Mouse (Mus musculus): ENCODE measurements at regions not wholly inside any gene's neighbourhood (a gene's known extent, or its start where the extent isn't known, plus 50 kb on each side); places are given as distances from the start of the nearest gene placed in this dataset.

GRCm38 (mm10) chr16:47081896-47082295, 583.6 kb upstream of the Nectin3 start:
- Histone ChIP-seq H3K4me1 (no peaks in the 10 kb centered on the region), H3K9me3 (no peaks in the 10 kb centered on the region), H3K36me3 (replicated peaks; ENCODE audit: low read length) (no peaks in the 10 kb centered on the region), H3K4me3 (replicated peaks) (no peak overlapping the region), H3K27me3 (replicated peaks) (no peaks in the 10 kb centered on the region)
- no peak for TF ChIP-seq FLI1 (IDR thresholded peaks at IDR 0.05; ENCODE audit: low read length)
- no peak for TF ChIP-seq GATA1 (IDR thresholded peaks at IDR 0.05; ENCODE audit: borderline replicate concordance, low read length)

- H3K27me3 ChIP-seq (replicated peaks), result no peaks in the 10 kb centered on the region
- no peak for TF ChIP-seq FLI1 (IDR thresholded peaks at IDR 0.05; ENCODE audit: low read length)
- no peak for TF ChIP-seq GATA1 (IDR thresholded peaks at IDR 0.05; ENCODE audit: borderline replicate concordance, low read length)
- no peaks in the 10 kb centered on the region for H3K4me1 ChIP-seq
- no peak overlapping the region for H3K4me3 ChIP-seq (replicated peaks)
- H3K36me3 ChIP-seq (replicated peaks; ENCODE audit: low read length), result no peaks in the 10 kb centered on the region
- peaks cover 7% of the 10 kb centered on the region for H3K9me3 ChIP-seq
Observed at GRCm38 (mm10) chr16:47080330-47080729, 582.0 kb upstream of the Nectin3 start.

GRCm38 (mm10) chr16:47059293-47059963, 561.1 kb upstream of the Nectin3 start:
- Histone ChIP-seq H3K9me3 (peaks cover 5% of the 10 kb centered on the region; the same call in 1 of the 2 replicates), H3K4me1 (no peaks in the 10 kb centered on the region), H3K36me3 (replicated peaks; ENCODE audit: low read length) (no peaks in the 10 kb centered on the region), H3K4me3 (replicated peaks) (no peak overlapping the region), H3K27me3 (replicated peaks) (no peaks in the 10 kb centered on the region)
- TF ChIP-seq FLI1 (IDR thresholded peaks at IDR 0.05; ENCODE audit: low read length) (no peak), GATA1 (IDR thresholded peaks at IDR 0.05; ENCODE audit: borderline replicate concordance, low read length) (no peak)

GRCm38 (mm10) chr16:47058811-47059210, 560.5 kb upstream of the Nectin3 start:
- Histone ChIP-seq H3K4me1 (no peaks in the 10 kb centered on the region), H3K9me3 (peaks cover 5% of the 10 kb centered on the region; the same call in 1 of the 2 replicates), H3K36me3 (replicated peaks; ENCODE audit: low read length) (no peaks in the 10 kb centered on the region), H3K4me3 (replicated peaks) (no peak overlapping the region), H3K27me3 (replicated peaks) (no peaks in the 10 kb centered on the region)
- TF ChIP-seq GATA1 (IDR thresholded peaks at IDR 0.05; ENCODE audit: borderline replicate concordance, low read length) (no peak), FLI1 (IDR thresholded peaks at IDR 0.05; ENCODE audit: low read length) (no peak)

GRCm38 (mm10) chr16:47025971-47026370, 527.6 kb upstream of the Nectin3 start:
- H3K4me3 ChIP-seq (replicated peaks), result no peak overlapping the region
- TF ChIP-seq GATA1 (IDR thresholded peaks at IDR 0.05; ENCODE audit: borderline replicate concordance, low read length), result no peak
- no peaks in the 10 kb centered on the region for H3K4me1 ChIP-seq
- no peaks in the 10 kb centered on the region for H3K36me3 ChIP-seq (replicated peaks; ENCODE audit: low read length)
- no peaks in the 10 kb centered on the region for H3K27me3 ChIP-seq (replicated peaks)
- H3K9me3 ChIP-seq, result no peaks in the 10 kb centered on the region

GRCm38 (mm10) chr16:47017486-47017885, 519.2 kb upstream of the Nectin3 start:
- Histone ChIP-seq H3K36me3 (replicated peaks; ENCODE audit: low read length) (no peaks in the 10 kb centered on the region), H3K27me3 (replicated peaks) (no peaks in the 10 kb centered on the region), H3K9me3 (no peaks in the 10 kb centered on the region), H3K4me3 (replicated peaks) (no peak overlapping the region), H3K4me1 (no peaks in the 10 kb centered on the region)
- TF ChIP-seq GATA1 (IDR thresholded peaks at IDR 0.05; ENCODE audit: borderline replicate concordance, low read length) (no peak), FLI1 (IDR thresholded peaks at IDR 0.05; ENCODE audit: low read length) (no peak)

- Histone ChIP-seq H3K9me3 (0 out of 2 replicates have a peak, but pooled peaks cover 3% of the 10 kb centered on the region), H3K4me1 (no peaks in the 10 kb centered on the region), H3K27me3 (replicated peaks) (no peaks in the 10 kb centered on the region), H3K36me3 (replicated peaks; ENCODE audit: low read length) (no peaks in the 10 kb centered on the region), H3K4me3 (replicated peaks) (no peak overlapping the region)
- TF ChIP-seq GATA1 (IDR thresholded peaks at IDR 0.05; ENCODE audit: borderline replicate concordance, low read length) (no peak), FLI1 (IDR thresholded peaks at IDR 0.05; ENCODE audit: low read length) (no peak)
Observed at GRCm38 (mm10) chr16:46982910-46983600, 484.7 kb upstream of the Nectin3 start.

GRCm38 (mm10) chr16:46982272-46982909, 484.1 kb upstream of the Nectin3 start:
- Histone ChIP-seq H3K4me3 (replicated peaks) (no peak overlapping the region), H3K4me1 (no peaks in the 10 kb centered on the region), H3K9me3 (0 out of 2 replicates have a peak, but pooled peaks cover 3% of the 10 kb centered on the region), H3K36me3 (replicated peaks; ENCODE audit: low read length) (no peaks in the 10 kb centered on the region), H3K27me3 (replicated peaks) (no peaks in the 10 kb centered on the region)
- TF ChIP-seq GATA1 (IDR thresholded peaks at IDR 0.05; ENCODE audit: borderline replicate concordance, low read length) (no peak), FLI1 (IDR thresholded peaks at IDR 0.05; ENCODE audit: low read length) (no peak)

- Histone ChIP-seq H3K27me3 (replicated peaks) (no peaks in the 10 kb centered on the region), H3K9me3 (0 out of 2 replicates have a peak, but pooled peaks cover 3% of the 10 kb centered on the region), H3K4me1 (no peaks in the 10 kb centered on the region), H3K4me3 (replicated peaks) (no peak overlapping the region), H3K36me3 (replicated peaks; ENCODE audit: low read length) (no peaks in the 10 kb centered on the region)
- TF ChIP-seq GATA1 (IDR thresholded peaks at IDR 0.05; ENCODE audit: borderline replicate concordance, low read length) (no peak), FLI1 (IDR thresholded peaks at IDR 0.05; ENCODE audit: low read length) (no peak)
Observed at GRCm38 (mm10) chr16:46965741-46966140, 467.4 kb upstream of the Nectin3 start.

GRCm38 (mm10) chr16:46956990-46957389, 458.7 kb upstream of the Nectin3 start:
- Histone ChIP-seq H3K36me3 (replicated peaks; ENCODE audit: low read length) (no peaks in the 10 kb centered on the region), H3K27me3 (replicated peaks) (no peaks in the 10 kb centered on the region), H3K9me3 (no peaks in the 10 kb centered on the region), H3K4me3 (replicated peaks) (no peak overlapping the region), H3K4me1 (no peaks in the 10 kb centered on the region)
- no peak for TF ChIP-seq GATA1 (IDR thresholded peaks at IDR 0.05; ENCODE audit: borderline replicate concordance, low read length)
- TF ChIP-seq FLI1 (IDR thresholded peaks at IDR 0.05; ENCODE audit: low read length), result no peak
